In the genomic region with DNA sequence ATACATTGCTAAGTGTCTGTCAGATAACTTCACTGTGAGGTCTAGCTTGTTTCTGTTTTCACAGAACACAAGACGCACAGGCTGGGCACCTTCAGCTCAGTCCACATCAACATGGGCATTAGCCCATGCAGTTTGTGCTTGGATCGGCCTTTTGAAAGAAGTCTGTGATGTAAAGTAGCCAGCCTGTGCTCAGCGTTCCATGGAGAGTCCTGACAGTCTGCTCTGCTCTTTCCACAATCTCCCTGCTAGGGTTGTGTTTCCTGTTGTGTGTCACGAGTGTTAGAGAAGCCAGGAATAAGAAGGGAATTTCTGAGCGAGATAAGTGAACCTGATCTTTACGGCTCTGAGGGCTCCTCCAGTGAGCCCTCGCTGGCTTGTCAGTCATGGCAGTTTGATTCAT, we compare ENCODE assay signal across 17 mouse cellular contexts.
DNase-seq lines count a peak whose midpoint lies in the region; ATAC-seq and TF ChIP-seq lines count a peak whose summit lies in the region.
"Had no signal": no experiment of that assay in that cellular context is flagged by ENCODE, and none has a peak within 500 bp of the region (broad histone marks: within the 10 kb centered on the region; RNA-seq: fewer than 3 reads in every experiment).

No protein-coding gene starts in this region.

- no peaks in the 10 kb centered on the region for H3K9me3 ChIP-seq in heart, embryonic 13.5 days
- no peaks in the 10 kb centered on the region for H3K9me3 ChIP-seq in intestine, embryonic 16.5 days (ENCODE audit: control insufficient read depth, low read length)
- H3K9me3 ChIP-seq in intestine, postnatal 0 days (ENCODE audit: control insufficient read depth) = no peaks in the 10 kb centered on the region
- H3K9me3 ChIP-seq in megakaryocyte, embryonic 14.5 days = no peaks in the 10 kb centered on the region
- H3K9me3 ChIP-seq: embryonic facial prominence, embryonic 10.5 days; midbrain, embryonic 12.5 days had no signal

- no peak for TF ChIP-seq CTCF in intestine, postnatal 0 days (IDR thresholded peaks at IDR 0.05; ENCODE audit: low read depth)

- H3K27ac ChIP-seq in heart, embryonic 13.5 days (replicated peaks) = peak overlapping the region; percentile 56
- H3K27ac ChIP-seq in intestine, embryonic 16.5 days (ENCODE audit: low read length) = no peak overlapping the region
- no peak overlapping the region for H3K27ac ChIP-seq in intestine, postnatal 0 days (ENCODE audit: low read depth, low read length)
- H3K27ac ChIP-seq: embryonic facial prominence, embryonic 10.5 days; liver, embryonic 14.5 days; midbrain, embryonic 12.5 days had no signal

- peaks cover 73% of the 10 kb centered on the region for H3K4me1 ChIP-seq in heart, embryonic 13.5 days
- peaks cover 29% of the 10 kb centered on the region for H3K4me1 ChIP-seq in intestine, embryonic 16.5 days (ENCODE audit: control insufficient read depth, insufficient read depth, low read length)
- peaks cover 3% of the 10 kb centered on the region; the same call in 1 of the 2 replicates for H3K4me1 ChIP-seq in intestine, postnatal 0 days (replicated peaks; ENCODE audit: control insufficient read depth, insufficient read depth, low read length)
- peaks cover 86% of the 10 kb centered on the region for H3K4me1 ChIP-seq in megakaryocyte, embryonic 14.5 days

- no peaks in the 10 kb centered on the region for H3K36me3 ChIP-seq in heart, embryonic 13.5 days
- H3K36me3 ChIP-seq in intestine, embryonic 16.5 days (ENCODE audit: control insufficient read depth, insufficient read depth, low read length) = no peaks in the 10 kb centered on the region
- H3K36me3 ChIP-seq in intestine, postnatal 0 days (ENCODE audit: control insufficient read depth, insufficient read depth) = no peaks in the 10 kb centered on the region
- H3K36me3 ChIP-seq in megakaryocyte, embryonic 14.5 days (replicated peaks; ENCODE audit: low read length) = peaks cover 6% of the 10 kb centered on the region
- H3K36me3 ChIP-seq in splenic B cell, adult 2 months (ENCODE audit: control insufficient read depth, insufficient read depth, low read length, poor library complexity, severe bottlenecking) = no peaks in the 10 kb centered on the region
- H3K36me3 ChIP-seq: embryonic facial prominence, embryonic 10.5 days; midbrain, embryonic 12.5 days had no signal

- H3K27me3 ChIP-seq in heart, embryonic 13.5 days (replicated peaks) = no peaks in the 10 kb centered on the region
- no peaks in the 10 kb centered on the region for H3K27me3 ChIP-seq in intestine, embryonic 16.5 days (replicated peaks; ENCODE audit: control insufficient read depth, insufficient read depth, low read length)
- H3K27me3 ChIP-seq in intestine, postnatal 0 days (replicated peaks; ENCODE audit: control insufficient read depth, insufficient read depth, low read length) = no peaks in the 10 kb centered on the region
- H3K27me3 ChIP-seq in megakaryocyte, embryonic 14.5 days (replicated peaks) = no peaks in the 10 kb centered on the region
- H3K27me3 ChIP-seq in splenic B cell, adult 2 months (ENCODE audit: control insufficient read depth, insufficient read depth, low read length, poor library complexity, severe bottlenecking) = no peaks in the 10 kb centered on the region
- H3K27me3 ChIP-seq: midbrain, embryonic 12.5 days had no signal

- no peak overlapping the region for H3K9ac ChIP-seq in heart, embryonic 13.5 days
- H3K9ac ChIP-seq in intestine, embryonic 16.5 days (ENCODE audit: low read depth, low read length) = no peak overlapping the region
- no peak overlapping the region for H3K9ac ChIP-seq in intestine, postnatal 0 days (ENCODE audit: low read depth, low read length)
- H3K9ac ChIP-seq: liver, embryonic 14.5 days; midbrain, embryonic 12.5 days had no signal

- H3K4me2 ChIP-seq in heart, embryonic 13.5 days = no peak overlapping the region
- no peak overlapping the region for H3K4me2 ChIP-seq in intestine, embryonic 16.5 days (ENCODE audit: low read depth, low read length)
- no peak overlapping the region for H3K4me2 ChIP-seq in intestine, postnatal 0 days (replicated peaks; ENCODE audit: low read depth)
- H3K4me2 ChIP-seq: midbrain, embryonic 12.5 days had no signal

- H3K4me3 ChIP-seq in heart, embryonic 13.5 days = no peak overlapping the region
- H3K4me3 ChIP-seq in intestine, embryonic 16.5 days (ENCODE audit: low read length) = no peak overlapping the region
- H3K4me3 ChIP-seq in intestine, postnatal 0 days (ENCODE audit: low read depth, low read length) = no peak overlapping the region
- peak overlapping the region; percentile 19 for H3K4me3 ChIP-seq in megakaryocyte, embryonic 14.5 days (replicated peaks)
- H3K4me3 ChIP-seq: embryonic facial prominence, embryonic 10.5 days; erythroblast, embryonic 14.5 days; midbrain, embryonic 12.5 days had no signal

- no peak for DNase-seq in heart, postnatal 14 days
- DNase-seq in splenic B cell, adult 2 months (ENCODE audit: low read depth, low spot score) = peak; percentile 25
- DNase-seq: cerebellum, adult 11-12 months; cerebellum, postnatal 36 days; layer of hippocampus, postnatal 36 days; lung, postnatal 14 days; thymus, postnatal 36 days had no signal

- ATAC-seq in heart, embryonic 13.5 days (ENCODE audit: extremely low read depth, insufficient number of reproducible peaks, low FRiP score, low TSS enrichment) = no peak
- ATAC-seq in intestine, embryonic 16.5 days = peak; percentile 16; the same call in 1 of the 2 replicates
- ATAC-seq in intestine, postnatal 0 days = no peak
- ATAC-seq in megakaryocyte, adult 5-6 weeks (ENCODE audit: poor library complexity, severe bottlenecking) = no peak
- ATAC-seq: forebrain, embryonic 16.5 days had no signal

- intact Hi-C loops in heart, postnatal 14 days (cut with DNase I) = no loop called here

- 24% methylated on average over 7 of the region's 7 CpGs for WGBS in heart, embryonic 13.5 days
- 45% methylated on average over 7 of the region's 7 CpGs for WGBS in intestine, embryonic 16.5 days
- WGBS in intestine, postnatal 0 days = 44% methylated on average over 7 of the region's 7 CpGs
